ENCODE assay signal across 8 mouse cellular contexts in the genomic region with DNA sequence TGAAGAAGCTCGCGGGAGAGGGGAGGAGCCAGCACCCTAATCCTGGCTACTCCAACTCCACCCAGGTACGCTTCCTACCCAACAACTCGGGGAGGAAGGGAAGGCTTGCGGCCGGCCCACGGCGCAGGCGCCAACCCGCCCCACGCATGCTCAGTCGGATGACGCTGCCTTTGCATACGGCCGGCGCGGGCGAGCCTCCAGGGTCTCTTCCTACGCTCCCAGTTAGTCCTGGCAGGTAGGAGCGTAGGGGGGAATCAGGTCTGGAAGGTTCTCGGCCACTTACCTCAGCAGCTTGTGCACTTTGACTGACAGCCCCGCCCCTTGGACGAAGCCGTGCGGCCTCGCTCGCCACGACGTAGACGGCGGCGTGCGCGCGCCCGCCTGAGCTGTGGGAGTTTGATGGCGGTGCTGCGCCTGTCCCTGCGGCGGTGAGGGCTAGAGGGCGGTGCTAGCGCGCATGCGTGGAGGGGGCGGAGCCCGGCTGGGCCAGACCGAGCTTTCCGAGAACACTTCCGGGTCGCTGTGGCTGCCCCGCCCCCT. TPM values are rescaled to one million over a fixed set of nuclear protein-coding genes. Genes with fewer than 3 reads are reported as not detected.
DNase-seq lines count a peak whose midpoint lies in the region; ATAC-seq and TF ChIP-seq lines count a peak whose summit lies in the region.

Gene Ascc1, plus strand, starts transcription at position 133 of the 540 bp plus-strand sequence.
Gene Anapc16, minus strand, starts transcription at position 463 of the 540 bp plus-strand sequence.

- H3K27ac ChIP-seq in cortical plate, adult 2 months (ENCODE audit: insufficient read depth, low read length) = peak within 1 kb of the TSS; percentile 96

- ATAC-seq in activated CD4-positive, CD25-positive, alpha-beta regulatory T cell, adult 4 months = peak; percentile 85

- peak; percentile 78 for TF ChIP-seq POLR2A in cortical plate, adult 2 months (IDR thresholded peaks at IDR 0.05; ENCODE audit: extremely low read depth, insufficient read depth, low read length)

- H3K4me1 ChIP-seq in cortical plate, adult 2 months (ENCODE audit: control insufficient read depth, insufficient read depth, low read length) = no peaks in the 10 kb centered on the region; the same call in 1 of the 2 replicates
- peaks cover 62% of the 10 kb centered on the region for H3K4me1 ChIP-seq in megakaryocyte, embryonic 14.5 days

- TF ChIP-seq CTCF in cortical plate, adult 2 months (IDR thresholded peaks at IDR 0.05; ENCODE audit: extremely low read depth, insufficient read depth, low read length) = no peak

- no peaks in the 10 kb centered on the region for H3K27me3 ChIP-seq in megakaryocyte, embryonic 14.5 days (replicated peaks)

- peak within 1 kb of the TSS; percentile 48 for H3K4me3 ChIP-seq in cortical plate, adult 2 months (ENCODE audit: insufficient read depth, low read length)
- H3K4me3 ChIP-seq in megakaryocyte, embryonic 14.5 days (replicated peaks) = peak within 1 kb of the TSS; percentile 98

- peak; percentile 87 to 95 for DNase-seq in gastrocnemius, adult 8-10 months (ENCODE audit: low spot score in 2 of 2)
- peak; percentile 89 for DNase-seq in hindlimb bud, embryonic 11.5 days (ENCODE audit: extremely low spot score, low read depth, low spot score)
- DNase-seq in left cerebral cortex, adult 8-10 months (ENCODE audit: low spot score in 2 of 2) = peak; percentile 94 to 97
- peak; percentile 98 for DNase-seq in right cerebral cortex, postnatal 10 days (ENCODE audit: low spot score in 2 of 2)
- peak; percentile 96 for DNase-seq in urinary bladder, postnatal 25 days (ENCODE audit: low spot score)

- no peaks in the 10 kb centered on the region for H3K9me3 ChIP-seq in megakaryocyte, embryonic 14.5 days

- H3K36me3 ChIP-seq in megakaryocyte, embryonic 14.5 days (replicated peaks; ENCODE audit: low read length) = peaks cover 29% of the 10 kb centered on the region

RNA-seq across cellular contexts. Expression of gene Ascc1, which starts in this region (rescaled TPM):
- 10 to 100 TPM; 49.6 to 50.2 TPM for polyA plus RNA-seq in activated CD4-positive, CD25-positive, alpha-beta regulatory T cell, adult 4 months (2017; shearing (Covaris generic))
- polyA plus RNA-seq in cortical plate, adult 2 months (2012; rRNA removed) = 22.5 and 22.7 TPM in 2 replicates
- total RNA-seq in gastrocnemius, adult 8-10 months (2022) = 10 to 100 TPM; 13.9 to 18.9 (median 14.3) TPM
- total RNA-seq in left cerebral cortex, adult 8-10 months (2022) = 10 to 100 TPM; 16.5 to 20.1 (median 17.6) TPM
- polyA plus RNA-seq in megakaryocyte, embryonic 14.5 days (2012; ENCODE audit: insufficient read depth, low replicate concordance) = 126 and 233 TPM in 2 replicates

RNA-seq across cellular contexts. Expression of gene Anapc16, which starts in this region (rescaled TPM):
- 100 to 1,000 TPM in 1 of 2 experiments, 10 to 100 TPM in 1; 89.7 to 110 TPM for polyA plus RNA-seq in activated CD4-positive, CD25-positive, alpha-beta regulatory T cell, adult 4 months (2017; shearing (Covaris generic))
- 96.3 and 98.7 TPM in 2 replicates for polyA plus RNA-seq in cortical plate, adult 2 months (2012; rRNA removed)
- 10 to 100 TPM; 39.3 to 51.5 (median 43.3) TPM for total RNA-seq in gastrocnemius, adult 8-10 months (2022)
- 10 to 100 TPM; 58.0 to 60.8 (median 60.2) TPM for total RNA-seq in left cerebral cortex, adult 8-10 months (2022)
- 73.7 and 169 TPM in 2 replicates for polyA plus RNA-seq in megakaryocyte, embryonic 14.5 days (2012; ENCODE audit: insufficient read depth, low replicate concordance)

Comparison
In these comparisons a context has a peak if more than half of its experiments do, and no peak if none do; other contexts are left out.
1. Peak in every context shown above with its lines: DNase-seq, ATAC-seq, H3K4me3 ChIP-seq and H3K27ac ChIP-seq.